32 mouse cellular contexts compared by ENCODE assay signal in the genomic region with DNA sequence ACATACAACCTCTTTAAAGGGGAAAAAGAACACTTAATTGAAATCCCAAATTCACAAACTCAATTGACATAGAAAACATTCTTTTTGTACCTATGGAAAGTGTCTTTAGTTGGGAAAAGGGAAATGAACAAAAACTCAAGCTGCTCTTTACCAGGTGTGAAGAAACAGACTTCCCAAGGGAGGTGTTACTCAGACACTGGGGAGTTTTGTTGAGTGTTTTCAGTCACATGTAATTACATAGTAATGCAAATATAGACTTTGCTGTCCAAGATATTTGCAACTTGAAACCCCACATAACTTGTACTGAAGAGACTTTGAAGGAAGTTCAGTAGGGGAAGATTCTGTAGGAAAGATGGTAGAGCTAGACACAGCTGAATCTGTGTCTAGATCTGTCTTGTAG.
"Had no signal": no experiment of that assay in that cellular context is flagged by ENCODE, and none has a peak within 500 bp of the region (broad histone marks: within the 10 kb centered on the region; RNA-seq: fewer than 3 reads in every experiment).

No protein-coding gene starts in this region.

- H3K27ac ChIP-seq: heart, embryonic 13.5 days; heart, embryonic 15.5 days; hindbrain, embryonic 10.5 days; hindbrain, embryonic 12.5 days; hindbrain, embryonic 13.5 days; hindbrain, embryonic 14.5 days; hindbrain, embryonic 15.5 days; hindbrain, postnatal 0 days; intestine, embryonic 15.5 days; kidney, embryonic 15.5 days; kidney, postnatal 0 days; layer of hippocampus, adult 2 months; left cerebral cortex, adult 2 months had no signal

- ATAC-seq: hindbrain, embryonic 16.5 days; hindbrain, postnatal 0 days; inflammation-experienced regulatory T-cells, adult 6 months; intestine, embryonic 15.5 days; intestine, embryonic 16.5 days; intestine, postnatal 0 days had no signal

- H3K4me2 ChIP-seq: heart, embryonic 13.5 days; heart, embryonic 15.5 days; hindbrain, embryonic 12.5 days; hindbrain, embryonic 13.5 days; hindbrain, embryonic 14.5 days; hindbrain, embryonic 15.5 days; intestine, embryonic 15.5 days; kidney, embryonic 15.5 days had no signal

- H3K27me3 ChIP-seq: heart, embryonic 13.5 days; heart, embryonic 15.5 days; hindbrain, embryonic 12.5 days; hindbrain, embryonic 13.5 days; hindbrain, embryonic 15.5 days; intestine, embryonic 15.5 days; kidney, embryonic 15.5 days had no signal

- DNase-seq: heart, postnatal 10 days; heart, postnatal 36 days; heart, postnatal 4 days; kidney, adult 11 months; kidney, adult 18-20 months; kidney, adult 2 months; kidney, adult 8-10 months; kidney, adult 9 months; kidney, postnatal 10 days; kidney, postnatal 14 days; kidney, postnatal 25 days; kidney, postnatal 36 days; kidney, postnatal 4 days; layer of hippocampus, adult 9-11 months; layer of hippocampus, postnatal 36 days had no signal

- H3K9me3 ChIP-seq: heart, embryonic 13.5 days; heart, embryonic 15.5 days; hindbrain, embryonic 10.5 days; hindbrain, embryonic 12.5 days; hindbrain, embryonic 13.5 days; hindbrain, embryonic 15.5 days; intestine, embryonic 15.5 days; kidney, embryonic 15.5 days had no signal

- H3K36me3 ChIP-seq: heart, embryonic 13.5 days; heart, embryonic 15.5 days; hindbrain, embryonic 10.5 days; hindbrain, embryonic 12.5 days; hindbrain, embryonic 13.5 days; hindbrain, embryonic 15.5 days; intestine, embryonic 15.5 days; kidney, embryonic 15.5 days had no signal

- H3K4me1 ChIP-seq: heart, embryonic 13.5 days; heart, embryonic 15.5 days; hindbrain, embryonic 10.5 days; hindbrain, embryonic 12.5 days; hindbrain, embryonic 13.5 days; hindbrain, embryonic 15.5 days; intestine, embryonic 15.5 days; kidney, embryonic 15.5 days had no signal

- H3K4me3 ChIP-seq: heart, embryonic 13.5 days; heart, embryonic 15.5 days; hindbrain, embryonic 10.5 days; hindbrain, embryonic 12.5 days; hindbrain, embryonic 13.5 days; hindbrain, embryonic 15.5 days; intestine, embryonic 15.5 days; kidney, embryonic 15.5 days; layer of hippocampus, adult 2 months; left cerebral cortex, adult 2 months had no signal

- H3K9ac ChIP-seq: heart, embryonic 13.5 days; heart, embryonic 15.5 days; hindbrain, embryonic 12.5 days; hindbrain, embryonic 13.5 days; hindbrain, embryonic 14.5 days; hindbrain, embryonic 15.5 days; intestine, embryonic 15.5 days; kidney, embryonic 15.5 days had no signal
